Mouse (Mus musculus) mammary gland, adult 2 months (tissue): ENCODE results near the gene Dazl. TPM values are rescaled to one million over a fixed set of nuclear protein-coding genes. Genes with fewer than 3 reads are reported as not detected.

Experiments
- polyA plus RNA-seq: library from polyadenylated mRNA; depleted of rRNA; stranded (reverse); fragments of >200 nt; gene quantifications from 2 replicates; pipeline ENCODE4 v1.2.3, GENCODE M21; 2012; ENCODE audit warnings: low replicate concordance; rRNA removed

The Dazl gene
- 0.20 TPM in 1 of 2 replicates, not detected in the other for polyA plus RNA-seq

GRCm38 (mm10) chr17:50293241-50293731 lies at the start of gene Dazl:
Gene Dazl, minus strand, starts transcription at chr17:50293636.

Other genes with a start within 250 kb of the Dazl start
- 37.9 and 112 TPM in 2 replicates for gene Rftn1, start 103.0 kb downstream of the Dazl start, polyA plus RNA-seq
- 7.1 and 8.0 TPM in 2 replicates for gene Plcl2, start 215.8 kb upstream of the Dazl start, polyA plus RNA-seq